ENCODE assay signal across 9 mouse cellular contexts in genomic region chr11:99131463-99131840, GRCm38 (mm10). TPM values are rescaled to one million over a fixed set of nuclear protein-coding genes. Genes with fewer than 3 reads are reported as not detected.
DNase-seq lines count a peak whose midpoint lies in the region; ATAC-seq and TF ChIP-seq lines count a peak whose summit lies in the region.
"Had no signal": no experiment of that assay in that cellular context is flagged by ENCODE, and none has a peak within 500 bp of the region (broad histone marks: within the 10 kb centered on the region; RNA-seq: fewer than 3 reads in every experiment).

No protein-coding gene starts in this region.

- DNase-seq in liver, postnatal 0 days: no peak
- no peak for DNase-seq in embryonic facial prominence, embryonic 11.5 days (ENCODE audit: low spot score)
- DNase-seq in hindbrain, postnatal 0 days (ENCODE audit: low spot score): no peak
- no peak for DNase-seq in embryo, embryonic 9.5 days (ENCODE audit: extremely low spot score)
- DNase-seq: right cerebral cortex, adult 18-20 months; thymus, postnatal 25 days had no signal

- H3K27ac ChIP-seq in liver, embryonic 12.5 days: no peak overlapping the region
- H3K27ac ChIP-seq in liver, postnatal 0 days (ENCODE audit: low read depth): no peak overlapping the region
- peak overlapping the region; percentile 86 for H3K27ac ChIP-seq in embryonic facial prominence, embryonic 11.5 days (replicated peaks; ENCODE audit: low read depth, low read length)
- no peak overlapping the region for H3K27ac ChIP-seq in hindbrain, postnatal 0 days
- no peak overlapping the region for H3K27ac ChIP-seq in midbrain, embryonic 16.5 days (ENCODE audit: low read length)

- H3K27me3 ChIP-seq in liver, embryonic 12.5 days (replicated peaks): peaks cover 34% of the 10 kb centered on the region
- no peaks in the 10 kb centered on the region for H3K27me3 ChIP-seq in liver, postnatal 0 days (ENCODE audit: insufficient read depth, low read length)
- no peaks in the 10 kb centered on the region for H3K27me3 ChIP-seq in embryonic facial prominence, embryonic 11.5 days (ENCODE audit: control insufficient read depth, insufficient read depth, low read length)
- H3K27me3 ChIP-seq in hindbrain, postnatal 0 days (ENCODE audit: insufficient read depth, low read length): no peaks in the 10 kb centered on the region
- H3K27me3 ChIP-seq in midbrain, embryonic 16.5 days (ENCODE audit: control insufficient read depth, insufficient read depth, low read depth, low read length): no peaks in the 10 kb centered on the region

- H3K4me1 ChIP-seq in liver, embryonic 12.5 days: peaks cover 50% of the 10 kb centered on the region
- peaks cover 4% of the 10 kb centered on the region for H3K4me1 ChIP-seq in liver, postnatal 0 days (ENCODE audit: insufficient read depth)
- H3K4me1 ChIP-seq in embryonic facial prominence, embryonic 11.5 days (ENCODE audit: control insufficient read depth, insufficient read depth, low read length): peaks cover 25% of the 10 kb centered on the region
- H3K4me1 ChIP-seq in hindbrain, postnatal 0 days (ENCODE audit: insufficient read depth, low read length): peaks cover 9% of the 10 kb centered on the region
- H3K4me1 ChIP-seq in midbrain, embryonic 16.5 days (ENCODE audit: control insufficient read depth, insufficient read depth, low read length): peaks cover 12% of the 10 kb centered on the region

- H3K36me3 ChIP-seq in liver, embryonic 12.5 days: no peaks in the 10 kb centered on the region
- no peaks in the 10 kb centered on the region for H3K36me3 ChIP-seq in liver, postnatal 0 days (replicated peaks; ENCODE audit: insufficient read depth, low read length)
- H3K36me3 ChIP-seq in embryonic facial prominence, embryonic 11.5 days (replicated peaks; ENCODE audit: control insufficient read depth, insufficient read depth, low read depth, low read length): no peaks in the 10 kb centered on the region
- no peaks in the 10 kb centered on the region for H3K36me3 ChIP-seq in hindbrain, postnatal 0 days (ENCODE audit: insufficient read depth, low read length)
- no peaks in the 10 kb centered on the region for H3K36me3 ChIP-seq in midbrain, embryonic 16.5 days (ENCODE audit: control insufficient read depth, insufficient read depth, low read length)

- TF ChIP-seq EP300 in liver, postnatal 0 days (IDR thresholded peaks at IDR 0.05; ENCODE audit: low read depth): no peak

- no peaks in the 10 kb centered on the region for H3K9me3 ChIP-seq in liver, embryonic 12.5 days (replicated peaks)
- no peaks in the 10 kb centered on the region for H3K9me3 ChIP-seq in liver, postnatal 0 days (ENCODE audit: low read length)
- no peaks in the 10 kb centered on the region for H3K9me3 ChIP-seq in embryonic facial prominence, embryonic 11.5 days (replicated peaks; ENCODE audit: control insufficient read depth, low read length)
- H3K9me3 ChIP-seq in hindbrain, postnatal 0 days (ENCODE audit: low read length): no peaks in the 10 kb centered on the region
- no peaks in the 10 kb centered on the region for H3K9me3 ChIP-seq in midbrain, embryonic 16.5 days (replicated peaks; ENCODE audit: control insufficient read depth, low read length, poor library complexity, severe bottlenecking)

- H3K4me2 ChIP-seq in liver, embryonic 12.5 days: peak overlapping the region; percentile 33; the same call in 1 of the 2 replicates
- no peak overlapping the region for H3K4me2 ChIP-seq in liver, postnatal 0 days (ENCODE audit: low read depth, low read length)
- H3K4me2 ChIP-seq in embryonic facial prominence, embryonic 11.5 days (ENCODE audit: low read depth, low read length): peak overlapping the region; percentile 42
- peak overlapping the region; percentile 34; the same call in 1 of the 2 replicates for H3K4me2 ChIP-seq in hindbrain, postnatal 0 days (ENCODE audit: low read depth, low read length)
- peak overlapping the region; percentile 48 for H3K4me2 ChIP-seq in midbrain, embryonic 16.5 days (ENCODE audit: low read length)

- no peak overlapping the region for H3K4me3 ChIP-seq in liver, embryonic 12.5 days
- no peak overlapping the region for H3K4me3 ChIP-seq in liver, postnatal 0 days (ENCODE audit: low read depth, low read length)
- H3K4me3 ChIP-seq in embryonic facial prominence, embryonic 11.5 days (ENCODE audit: low read depth, low read length): no peak overlapping the region
- no peak overlapping the region for H3K4me3 ChIP-seq in hindbrain, postnatal 0 days (ENCODE audit: low read length)
- no peak overlapping the region for H3K4me3 ChIP-seq in midbrain, embryonic 16.5 days (ENCODE audit: low read depth, low read length)

- TF ChIP-seq CTCF in liver, postnatal 0 days (IDR thresholded peaks at IDR 0.05; ENCODE audit: low read depth): no peak
- no peak for TF ChIP-seq CTCF in hindbrain, postnatal 0 days (IDR thresholded peaks at IDR 0.05; ENCODE audit: low read depth)

- WGBS in liver, embryonic 12.5 days (ENCODE audit: insufficient replicate concordance): 22% methylated on average over 12 of the region's 12 CpGs
- WGBS in liver, postnatal 0 days (ENCODE audit: insufficient replicate concordance): 49% methylated on average over 12 of the region's 12 CpGs
- 37% methylated on average over 12 of the region's 12 CpGs for WGBS in embryonic facial prominence, embryonic 11.5 days
- WGBS in hindbrain, postnatal 0 days: 51% methylated on average over 12 of the region's 12 CpGs
- WGBS in midbrain, embryonic 16.5 days: 50% methylated on average over 12 of the region's 12 CpGs

- no peak for ATAC-seq in liver, embryonic 12.5 days
- no peak for ATAC-seq in liver, postnatal 0 days
- ATAC-seq in embryonic facial prominence, embryonic 11.5 days (replicated peaks; ENCODE audit: insufficient number of reproducible peaks, low FRiP score, low TSS enrichment, low read depth): no peak
- ATAC-seq in hindbrain, postnatal 0 days: no peak
- ATAC-seq in midbrain, embryonic 16.5 days: no peak
- no peak for ATAC-seq in erythroblast, adult 5-6 weeks (replicated peaks; ENCODE audit: low FRiP score, poor library complexity, severe bottlenecking)

- no peak overlapping the region for H3K9ac ChIP-seq in liver, embryonic 12.5 days
- H3K9ac ChIP-seq in liver, postnatal 0 days (replicated peaks): no peak overlapping the region
- peak overlapping the region; percentile 53 for H3K9ac ChIP-seq in embryonic facial prominence, embryonic 11.5 days (replicated peaks; ENCODE audit: low read length)
- no peak overlapping the region for H3K9ac ChIP-seq in hindbrain, postnatal 0 days (replicated peaks; ENCODE audit: low read length)
- no peak overlapping the region for H3K9ac ChIP-seq in midbrain, embryonic 16.5 days (ENCODE audit: low read depth, low read length)

RNA-seq across cellular contexts. Expression of gene Ccr7, which starts 23.4 kb away (rescaled TPM):
- polyA plus RNA-seq in liver, embryonic 12.5 days (2016; fragmentation: Nextera tagmentation; extraction: Ambion mirVana): 0.39 and 0.44 TPM in 2 replicates
- polyA plus RNA-seq in liver, postnatal 0 days (2015; fragmentation: Nextera tagmentation; extraction: Ambion mirVana): 1.5 and 1.6 TPM in 2 replicates
- 0.31 and 0.60 TPM in 2 replicates for polyA plus RNA-seq in embryonic facial prominence, embryonic 11.5 days (2014; fragmentation: Nextera tagmentation; extraction: Ambion mirVana)
- total RNA-seq in hindbrain, postnatal 0 days (2014; rRNA removed): 0.40 TPM in 1 of 2 replicates, not detected in the other
- not detected in 2 replicates for polyA plus RNA-seq in hindbrain, postnatal 0 days (2015; fragmentation: Nextera tagmentation; extraction: Ambion mirVana)
- polyA plus RNA-seq in midbrain, embryonic 16.5 days (2015; fragmentation: Nextera tagmentation; extraction: Ambion mirVana): 0.15 TPM in 1 of 2 replicates, not detected in the other
- 1.0 and 2.9 TPM in 2 replicates for total RNA-seq in erythroblast, adult 5-6 weeks (2015; ENCODE audit: low replicate concordance)
- 0.60 and 0.98 TPM in 2 replicates for total RNA-seq in erythroblast, adult 5-6 weeks (2017; ENCODE audit: low replicate concordance)

RNA-seq across cellular contexts. Expression of gene Tns4, which starts 42.3 kb away (rescaled TPM):
- 0.17 and 0.39 TPM in 2 replicates for polyA plus RNA-seq in liver, embryonic 12.5 days (2016; fragmentation: Nextera tagmentation; extraction: Ambion mirVana)
- 0.25 and 0.31 TPM in 2 replicates for polyA plus RNA-seq in liver, postnatal 0 days (2015; fragmentation: Nextera tagmentation; extraction: Ambion mirVana)
- 0.22 and 0.86 TPM in 2 replicates for polyA plus RNA-seq in embryonic facial prominence, embryonic 11.5 days (2014; fragmentation: Nextera tagmentation; extraction: Ambion mirVana)
- 1.3 TPM in 1 of 2 replicates, not detected in the other for total RNA-seq in hindbrain, postnatal 0 days (2014; rRNA removed)
- polyA plus RNA-seq in hindbrain, postnatal 0 days (2015; fragmentation: Nextera tagmentation; extraction: Ambion mirVana): 0.08 TPM in 1 of 2 replicates, not detected in the other
- polyA plus RNA-seq in midbrain, embryonic 16.5 days (2015; fragmentation: Nextera tagmentation; extraction: Ambion mirVana): 0.04 and 0.09 TPM in 2 replicates
- 0.77 TPM in 1 of 2 replicates, not detected in the other for total RNA-seq in erythroblast, adult 5-6 weeks (2015; ENCODE audit: low replicate concordance)
- 0.42 TPM in 1 of 2 replicates, not detected in the other for total RNA-seq in erythroblast, adult 5-6 weeks (2017; ENCODE audit: low replicate concordance)
